ENCODE assay signal across 7 mouse cellular contexts in the genomic region with DNA sequence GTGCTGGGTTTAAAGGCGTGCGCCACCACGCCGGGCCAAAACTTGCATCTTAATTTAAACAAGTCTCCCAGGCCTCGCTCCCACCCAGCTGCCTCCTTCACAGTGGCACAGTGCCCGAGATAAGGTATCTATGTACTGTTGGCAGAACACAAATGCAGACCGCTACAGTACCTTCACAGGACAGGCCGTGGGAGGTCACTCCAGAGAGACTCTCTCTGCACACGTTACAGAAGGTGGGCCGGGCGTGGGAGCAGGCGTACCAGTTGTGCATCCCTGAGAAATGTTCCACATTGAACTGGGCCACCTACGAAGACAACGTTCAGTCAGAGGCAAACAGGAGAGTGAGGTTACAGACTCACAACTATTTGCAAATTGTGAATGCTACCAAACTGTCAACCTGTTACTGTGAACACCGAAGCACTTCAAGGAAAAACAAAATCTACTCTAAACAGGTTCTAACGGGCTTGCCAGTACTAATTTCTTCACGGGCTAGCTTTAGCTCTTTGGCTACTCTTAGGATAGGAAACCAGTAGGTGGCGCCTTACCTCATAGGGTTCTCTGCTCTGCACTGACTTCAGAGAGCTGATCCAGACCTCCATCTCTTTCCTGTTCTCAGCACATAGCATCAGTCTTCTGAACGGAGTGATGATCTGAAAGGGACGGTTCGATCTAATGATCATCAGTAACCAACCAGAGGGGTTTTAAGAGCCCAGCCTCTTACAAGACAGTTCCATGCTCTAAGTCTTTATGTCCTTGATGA.
DNase-seq lines count a peak whose midpoint lies in the region; ATAC-seq and TF ChIP-seq lines count a peak whose summit lies in the region.

No protein-coding gene starts in this region.

- DNase-seq in liver, adult 2 months (ENCODE audit: extremely low read depth, low read depth, low spot score), result peak; percentile 14
- DNase-seq in liver, embryonic 11.5 days (ENCODE audit: low spot score), result no peak
- DNase-seq in MEL-GATA-1-ER (ENCODE audit: extremely low read depth, low read depth), result peak; percentile 49
- peak; percentile 17 to 52 for DNase-seq in adrenal gland, postnatal 36 days
- peak; percentile 18 to 30 for DNase-seq in heart, postnatal 36 days
- peak; percentile 39 for DNase-seq in splenic B cell, adult 2 months (ENCODE audit: low read depth, low spot score)

- no peak overlapping the region for H3K9ac ChIP-seq in liver, adult 2 months (ENCODE audit: low read depth, low read length)
- H3K9ac ChIP-seq in liver, embryonic 11.5 days (ENCODE audit: low read depth, low read length), result no peak overlapping the region
- no peak overlapping the region for H3K9ac ChIP-seq in forebrain, embryonic 12.5 days

- H3K4me1 ChIP-seq in liver, adult 2 months (ENCODE audit: control insufficient read depth, insufficient read depth, low read length), result no peaks in the 10 kb centered on the region
- no peaks in the 10 kb centered on the region for H3K4me1 ChIP-seq in liver, embryonic 11.5 days (replicated peaks; ENCODE audit: control insufficient read depth, insufficient read depth, low read length)
- no peaks in the 10 kb centered on the region for H3K4me1 ChIP-seq in forebrain, embryonic 12.5 days

- H3K27me3 ChIP-seq in liver, adult 2 months (ENCODE audit: control insufficient read depth, insufficient read depth, low read length), result no peaks in the 10 kb centered on the region
- H3K27me3 ChIP-seq in liver, embryonic 11.5 days (replicated peaks; ENCODE audit: control insufficient read depth, insufficient read depth, low read length), result no peaks in the 10 kb centered on the region
- H3K27me3 ChIP-seq in splenic B cell, adult 2 months (ENCODE audit: control insufficient read depth, insufficient read depth, low read length, poor library complexity, severe bottlenecking), result no peaks in the 10 kb centered on the region
- no peaks in the 10 kb centered on the region for H3K27me3 ChIP-seq in forebrain, embryonic 12.5 days

- no peak overlapping the region for H3K4me3 ChIP-seq in liver, adult 2 months (ENCODE audit: insufficient read depth, low read depth, low read length)
- no peak overlapping the region for H3K4me3 ChIP-seq in liver, embryonic 11.5 days (ENCODE audit: low read depth, low read length)
- no peak overlapping the region for H3K4me3 ChIP-seq in forebrain, embryonic 12.5 days (replicated peaks)

- intact Hi-C loops in heart, postnatal 36 days (cut with DNase I), result no loop called here

- TF ChIP-seq POLR2A in liver, adult 2 months (IDR thresholded peaks at IDR 0.05; ENCODE audit: extremely low read depth, insufficient read depth, low read length), result no peak

- H3K36me3 ChIP-seq in liver, adult 2 months (ENCODE audit: control insufficient read depth, insufficient read depth, low read length), result no peaks in the 10 kb centered on the region
- H3K36me3 ChIP-seq in liver, embryonic 11.5 days (ENCODE audit: control insufficient read depth, insufficient read depth, low read length), result no peaks in the 10 kb centered on the region
- H3K36me3 ChIP-seq in splenic B cell, adult 2 months (ENCODE audit: control insufficient read depth, insufficient read depth, low read length, poor library complexity, severe bottlenecking), result no peaks in the 10 kb centered on the region
- no peaks in the 10 kb centered on the region; the same call in 1 of the 2 replicates for H3K36me3 ChIP-seq in forebrain, embryonic 12.5 days (replicated peaks)

- no peaks in the 10 kb centered on the region for H3K9me3 ChIP-seq in liver, embryonic 11.5 days (ENCODE audit: control insufficient read depth, low read length)
- no peaks in the 10 kb centered on the region for H3K9me3 ChIP-seq in forebrain, embryonic 12.5 days

- 85% methylated on average over 21 of the region's 21 CpGs for WGBS in liver, adult 2 months
- 79% methylated on average over 21 of the region's 21 CpGs for WGBS in liver, embryonic 11.5 days
- 86% methylated on average over 21 of the region's 21 CpGs for WGBS in forebrain, embryonic 12.5 days

- H3K79me2 ChIP-seq in liver, adult 2 months (ENCODE audit: control insufficient read depth, insufficient read depth, low read length), result no peaks in the 10 kb centered on the region

- TF ChIP-seq CTCF in liver, adult 2 months (IDR thresholded peaks at IDR 0.05; ENCODE audit: low read depth, low read length), result peak; percentile 20; the same call in 1 of the 2 replicates

- no peak; the same call in 1 of the 2 replicates for ATAC-seq in liver, embryonic 11.5 days (replicated peaks; ENCODE audit: low FRiP score)
- ATAC-seq in forebrain, embryonic 12.5 days (ENCODE audit: low FRiP score), result no peak

- no peak overlapping the region for H3K27ac ChIP-seq in liver, adult 2 months (replicated peaks; ENCODE audit: insufficient read depth, low read depth, low read length)
- H3K27ac ChIP-seq in liver, embryonic 11.5 days (ENCODE audit: low read depth, low read length), result no peak overlapping the region
- H3K27ac ChIP-seq in forebrain, embryonic 12.5 days, result no peak overlapping the region

- no peak overlapping the region for H3K4me2 ChIP-seq in liver, embryonic 11.5 days
- no peak overlapping the region for H3K4me2 ChIP-seq in forebrain, embryonic 12.5 days
